Mouse (Mus musculus): Measurements from ENCODE around the gene Mtch2.
"Not testable (repeated sequence)": the region's sequence is repeated elsewhere in the genome, so short reads cannot be mapped to it uniquely, and the experiment has no call there.

Mtch2 gene

DNA sequence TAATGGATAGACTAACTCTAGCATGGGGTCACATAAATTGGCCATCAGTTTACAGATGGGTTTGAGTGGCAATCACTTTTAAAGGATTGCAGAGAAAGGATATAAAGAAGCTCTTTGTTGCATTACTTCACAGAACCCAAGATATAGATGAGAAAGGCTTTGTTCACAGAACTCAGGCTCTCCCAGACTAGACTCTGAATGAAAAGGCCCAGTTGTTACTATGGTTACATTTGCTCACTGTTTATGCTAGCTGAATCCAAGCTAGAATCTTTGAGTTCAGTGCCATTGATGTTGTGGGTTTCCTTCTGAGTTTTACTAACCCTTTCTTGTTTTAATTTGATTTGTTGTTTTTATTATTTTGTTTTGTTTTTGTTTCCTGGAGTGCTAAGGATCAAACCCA is 17.2 kb downstream of the Mtch2 start:
- no peak for DNase-seq (ENCODE audit: low spot score)

DNA sequence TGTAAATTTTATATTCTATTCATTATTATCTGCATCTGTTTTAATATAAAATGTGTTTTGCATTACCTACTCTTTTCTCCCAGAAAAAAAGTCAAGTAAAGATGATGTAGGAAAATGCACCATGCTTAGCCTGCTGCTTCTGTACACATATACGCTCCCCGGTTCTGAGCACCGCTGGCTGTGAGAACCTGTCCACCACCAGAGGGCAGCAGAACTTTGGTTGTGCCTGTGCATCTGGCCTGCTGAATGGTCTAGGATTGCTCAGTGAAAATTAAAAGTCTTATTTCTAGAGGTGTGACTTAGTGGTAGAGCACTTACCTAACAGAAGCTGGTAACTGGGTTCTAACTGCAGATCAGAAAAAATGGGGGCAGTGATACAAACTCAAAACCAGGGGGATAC is 19.6 kb downstream of the Mtch2 start:
- DNase-seq (ENCODE audit: low spot score): peak; percentile 87

DNA sequence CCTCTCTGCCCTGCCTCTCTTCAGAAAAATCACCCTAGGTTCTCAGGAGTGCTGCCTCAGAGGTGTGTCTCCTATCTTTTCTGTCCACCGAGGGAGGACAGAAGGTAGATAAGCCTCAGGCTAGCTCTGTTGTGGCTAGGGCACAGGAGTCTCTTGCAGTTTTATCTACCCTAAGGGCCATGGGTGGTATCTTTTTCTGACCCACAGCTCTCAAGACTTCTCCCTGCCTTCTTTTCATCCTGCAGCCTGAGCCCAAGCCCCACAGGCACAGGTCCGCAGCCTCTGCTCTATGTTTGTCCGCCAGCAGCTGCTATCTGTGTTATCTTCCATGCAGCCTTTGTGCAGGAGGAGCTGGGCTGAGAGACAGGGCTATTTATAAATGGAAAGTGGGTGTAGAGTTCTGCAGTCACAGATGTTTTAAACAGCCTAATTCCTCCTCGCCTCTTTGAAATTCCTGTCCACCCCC is 23.2 kb downstream of the Mtch2 start:
- no peak for DNase-seq (ENCODE audit: low spot score)

GRCm38 (mm10) chr2:90871180-90871961 is 24.4 kb downstream of the Mtch2 start:
- no peak for DNase-seq (ENCODE audit: low spot score)

- no peak for DNase-seq (ENCODE audit: low spot score)
Observed at GRCm38 (mm10) chr2:90874025-90874424, 27.1 kb downstream of the Mtch2 start.

DNA sequence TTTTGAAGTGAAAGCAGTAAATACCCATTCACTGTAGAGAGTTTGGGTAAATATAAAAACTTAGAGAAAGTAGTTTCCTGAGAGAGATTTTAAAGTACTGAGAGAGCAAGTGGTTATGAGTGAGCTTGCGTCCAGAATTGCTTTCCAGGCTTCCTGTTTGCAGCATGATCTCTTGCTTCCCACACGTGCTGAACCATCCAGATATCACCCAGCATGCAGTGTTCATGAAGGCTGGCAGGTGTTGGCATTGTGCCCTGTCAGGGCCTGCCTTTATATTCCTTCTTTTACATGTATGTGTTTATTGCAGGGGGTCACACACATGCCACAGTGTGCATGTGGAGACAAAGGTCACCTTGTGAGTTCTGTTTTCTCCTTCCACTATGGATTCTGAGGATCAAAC is 28.3 kb downstream of the Mtch2 start:
- DNase-seq (ENCODE audit: low spot score): no peak

GRCm38 (mm10) chr2:90877584-90878259 is 30.8 kb downstream of the Mtch2 start:
- DNase-seq (ENCODE audit: low spot score): no peak

GRCm38 (mm10) chr2:90879419-90879818 is 32.5 kb downstream of the Mtch2 start:
- DNase-seq (ENCODE audit: low spot score): no peak

- no peak for DNase-seq (ENCODE audit: low spot score)
Observed at GRCm38 (mm10) chr2:90880144-90880785, 33.3 kb downstream of the Mtch2 start.

- no peak for DNase-seq (ENCODE audit: low spot score)
Observed at GRCm38 (mm10) chr2:90881824-90882223, 34.9 kb downstream of the Mtch2 start.

- DNase-seq (ENCODE audit: low spot score): peak; percentile 11
Observed at GRCm38 (mm10) chr2:90885218-90886041, 38.5 kb downstream of the Mtch2 start, which contains the start of gene C1qtnf4. TSS of gene C1qtnf4 (plus strand) at chr2:90885860.

DNA sequence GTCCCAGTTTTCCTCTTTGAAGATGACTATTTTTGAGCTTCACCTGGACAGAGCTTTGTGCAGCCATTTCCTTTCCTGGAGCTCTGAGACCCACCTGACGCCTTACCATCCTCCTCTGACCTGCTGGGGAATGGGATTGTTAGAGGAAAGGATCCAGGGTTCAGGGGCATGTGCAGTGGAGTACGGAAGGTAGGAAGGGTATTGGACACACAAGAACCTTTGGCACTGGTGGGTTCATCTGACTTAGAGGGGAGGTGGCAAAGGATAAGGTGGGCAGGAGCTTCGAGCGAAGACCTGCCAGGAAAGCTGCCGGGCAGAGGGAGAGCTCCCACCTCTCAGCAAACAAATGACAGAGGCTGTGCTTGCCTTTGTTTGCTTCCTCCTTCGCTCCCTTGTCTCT is 39.5 kb downstream of the Mtch2 start:
- no peak for DNase-seq (ENCODE audit: low spot score)

DNA sequence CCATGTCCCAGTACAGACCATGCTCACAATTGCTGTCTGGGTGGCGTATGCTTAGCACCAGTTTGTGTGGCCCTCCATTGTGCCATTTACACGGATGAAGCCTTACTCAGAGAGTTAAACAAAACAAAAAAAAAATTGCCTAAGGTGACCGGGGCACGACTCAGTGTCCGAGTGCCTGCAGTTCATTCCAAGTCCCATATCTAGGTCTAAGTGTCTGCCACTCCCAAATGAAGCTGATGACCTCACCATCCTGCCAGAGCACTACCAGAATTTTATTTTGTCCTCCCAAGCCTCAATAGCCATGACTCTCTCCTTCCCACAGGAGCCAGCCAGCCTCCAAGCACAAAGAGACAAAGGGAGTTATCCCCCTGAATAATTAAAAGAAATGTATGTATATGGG is 40.7 kb downstream of the Mtch2 start:
- DNase-seq (ENCODE audit: low spot score): no peak

DNA sequence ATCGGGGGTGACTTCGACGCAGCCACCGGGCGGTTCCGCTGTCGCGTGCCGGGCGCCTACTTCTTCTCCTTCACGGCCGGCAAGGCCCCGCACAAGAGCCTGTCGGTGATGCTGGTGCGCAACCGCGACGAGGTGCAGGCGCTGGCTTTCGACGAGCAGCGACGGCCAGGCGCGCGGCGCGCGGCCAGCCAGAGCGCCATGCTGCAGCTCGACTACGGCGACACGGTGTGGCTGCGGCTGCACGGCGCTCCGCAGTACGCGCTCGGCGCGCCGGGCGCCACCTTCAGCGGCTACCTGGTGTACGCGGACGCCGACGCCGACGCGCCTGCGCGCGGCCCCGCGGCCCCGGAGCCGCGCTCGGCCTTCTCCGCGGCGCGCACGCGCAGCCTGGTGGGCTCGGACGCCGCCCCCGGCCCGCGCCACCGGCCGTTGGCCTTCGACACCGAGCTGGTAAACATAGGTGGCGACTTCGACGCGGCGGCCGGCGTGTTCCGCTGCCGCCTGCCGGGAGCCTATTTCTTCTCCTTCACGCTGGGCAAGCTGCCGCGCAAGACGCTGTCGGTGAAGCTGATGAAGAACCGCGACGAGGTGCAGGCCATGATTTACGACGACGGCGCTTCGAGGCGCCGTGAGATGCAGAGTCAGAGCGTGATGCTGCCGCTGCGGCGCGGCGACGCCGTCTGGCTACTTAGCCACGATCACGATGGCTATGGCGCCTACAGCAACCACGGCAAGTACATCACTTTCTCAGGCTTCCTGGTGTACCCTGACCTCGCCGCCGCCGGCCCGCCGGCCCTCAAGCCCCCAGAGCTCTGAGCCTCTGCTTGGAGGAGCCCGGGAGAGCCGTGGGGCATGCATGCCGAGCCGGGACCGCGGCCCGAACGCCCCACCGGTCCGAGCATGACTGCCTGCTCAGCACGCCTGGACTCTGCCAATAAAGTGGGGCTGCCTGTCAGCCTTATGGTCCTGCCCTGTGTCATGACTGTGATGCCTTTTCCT is 42.9 kb downstream of the Mtch2 start:
- peak; percentile 52 for DNase-seq (ENCODE audit: low spot score)

GRCm38 (mm10) chr2:90893673-90894298 is 46.8 kb downstream of the Mtch2 start:
- no peak for DNase-seq (ENCODE audit: low spot score)

DNA sequence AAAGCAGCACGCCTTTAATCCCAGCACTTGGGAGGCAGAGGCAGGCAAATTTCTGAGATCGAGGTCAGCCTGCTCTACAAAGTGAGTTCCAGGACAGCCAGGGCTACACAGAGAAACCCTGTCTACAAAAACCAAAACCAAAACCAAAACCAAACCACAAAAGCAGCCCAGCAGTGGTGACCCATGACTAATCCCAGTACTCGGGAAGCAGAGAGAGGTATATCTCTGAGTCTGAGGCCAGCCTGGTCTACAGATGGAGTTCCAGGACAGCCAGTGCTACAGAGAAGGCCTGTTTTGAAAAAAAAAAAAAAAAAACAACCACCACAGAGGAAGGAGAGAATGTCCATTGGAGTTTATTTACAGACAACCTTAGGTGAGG is 47.3 kb downstream of the Mtch2 start:
- not testable (repeated sequence) for DNase-seq (ENCODE audit: low spot score)

DNA sequence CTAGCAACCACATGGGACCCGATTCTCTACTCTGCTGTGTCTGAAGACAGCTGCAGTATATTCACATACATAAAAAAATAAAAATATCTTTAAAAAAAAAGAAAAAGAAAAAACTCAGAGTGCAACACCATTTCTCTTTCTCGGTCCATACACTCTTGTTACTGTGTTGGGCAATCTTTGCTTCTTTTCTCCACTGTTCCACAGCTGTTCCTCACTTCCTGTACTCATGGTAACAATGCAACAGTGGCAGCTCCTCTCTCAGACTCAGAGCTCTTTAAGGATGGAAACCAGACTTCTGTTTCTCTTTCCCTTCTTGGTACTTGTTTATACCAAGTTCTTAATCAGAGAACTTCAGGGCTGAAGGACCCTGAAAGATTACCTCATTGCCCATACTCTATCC is 56.4 kb downstream of the Mtch2 start:
- DNase-seq (ENCODE audit: low spot score): no peak

DNA sequence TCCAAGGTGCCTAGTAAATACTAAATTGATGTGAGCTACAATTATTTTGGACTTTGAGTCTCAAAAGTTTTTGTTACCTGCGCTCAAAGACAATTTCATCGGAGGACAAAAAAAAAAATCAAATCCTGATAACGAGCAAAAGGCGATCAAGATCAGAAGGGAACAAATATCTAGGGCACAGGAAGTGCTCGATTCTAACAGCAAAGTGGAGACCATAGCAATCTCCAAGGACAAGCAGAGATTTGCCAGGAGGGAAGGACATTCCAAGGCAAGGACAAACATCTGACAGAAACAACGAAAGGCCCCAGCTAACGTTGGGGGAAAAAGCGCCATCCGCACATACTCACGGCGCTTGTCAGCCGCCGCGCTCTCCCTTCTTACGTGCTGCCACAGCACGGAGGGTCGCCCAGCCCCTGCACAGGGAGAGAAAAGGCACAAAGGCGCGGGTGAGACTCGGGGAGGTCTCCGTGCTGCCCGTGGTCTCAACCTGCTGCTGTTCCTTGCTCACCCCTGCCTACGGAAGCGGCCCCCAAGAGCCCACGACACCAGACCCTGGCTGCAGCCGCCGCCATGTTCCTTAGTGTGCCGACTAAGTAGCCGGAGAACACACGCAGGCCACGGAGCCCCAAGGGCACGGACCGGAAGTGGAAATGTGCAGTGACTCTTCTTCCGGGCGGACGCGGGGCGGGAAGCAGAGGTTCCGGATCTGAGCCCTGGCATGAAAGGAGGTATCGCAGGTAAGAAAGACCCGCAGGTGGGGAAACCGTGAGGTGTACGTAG is 57.3 kb downstream of the Mtch2 start, which contains the start of the genes Kbtbd4 and Ndufs3:
Gene Kbtbd4 (plus strand): TSS at position 665 of the 780 bp plus-strand sequence.
Gene Ndufs3 (minus strand): TSS at position 752 of the 780 bp plus-strand sequence.
- DNase-seq (ENCODE audit: low spot score): peak; percentile 87

DNA sequence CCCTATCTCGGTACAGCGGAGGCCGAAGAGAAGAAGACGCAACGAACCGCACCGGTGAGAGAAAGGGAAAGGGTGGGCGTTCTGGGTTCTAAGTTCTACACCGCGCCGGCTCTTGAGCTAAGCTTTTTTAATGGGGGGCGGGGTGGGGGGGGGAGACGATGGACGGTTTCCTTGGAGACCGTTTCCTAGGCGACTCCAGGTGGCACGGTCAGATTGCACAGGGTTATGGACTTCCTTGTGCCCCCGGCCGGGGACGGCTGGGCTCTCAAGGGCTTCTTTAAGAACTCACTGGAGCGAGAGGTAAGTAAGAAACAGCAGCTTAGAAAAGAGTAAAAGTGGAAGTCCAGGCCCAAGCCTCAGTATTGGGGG is 57.9 kb downstream of the Mtch2 start:
- DNase-seq (ENCODE audit: low spot score): no peak

Measured in urinary bladder, postnatal 14 days (tissue).